Mouse (Mus musculus): ENCODE results near the gene Mpv17l2.
A peak's percentile ranks its signal among the peaks of the same experiment; 100 is the strongest.

The Mpv17l2 gene

GRCm38 (mm10) chr8:70750128-70750680 is 10.5 kb downstream of the Mpv17l2 start:
- DNase-seq (ENCODE audit: low read depth, low spot score), result no peak

- DNase-seq (ENCODE audit: low read depth, low spot score), result no peak
Measured at GRCm38 (mm10) chr8:70749097-70749674, 11.6 kb downstream of the Mpv17l2 start.

GRCm38 (mm10) chr8:70748246-70749096 is 12.3 kb downstream of the Mpv17l2 start:
- DNase-seq (ENCODE audit: low read depth, low spot score), result no peak

GRCm38 (mm10) chr8:70747211-70747890 is 13.4 kb downstream of the Mpv17l2 start:
- no peak for DNase-seq (ENCODE audit: low read depth, low spot score)

GRCm38 (mm10) chr8:70746676-70747075 is 14.1 kb downstream of the Mpv17l2 start:
- no peak for DNase-seq (ENCODE audit: low read depth, low spot score)

- no peak for DNase-seq (ENCODE audit: low read depth, low spot score)
Measured at GRCm38 (mm10) chr8:70745691-70746220, 15.0 kb downstream of the Mpv17l2 start.

- no peak for DNase-seq (ENCODE audit: low read depth, low spot score)
Measured at GRCm38 (mm10) chr8:70744806-70745205, 15.9 kb downstream of the Mpv17l2 start.

- no peak for DNase-seq (ENCODE audit: low read depth, low spot score)
Measured at GRCm38 (mm10) chr8:70743656-70744590, 16.8 kb downstream of the Mpv17l2 start.

- no peak for DNase-seq (ENCODE audit: low read depth, low spot score)
Measured at GRCm38 (mm10) chr8:70742981-70743655, 17.6 kb downstream of the Mpv17l2 start.

GRCm38 (mm10) chr8:70742176-70742575 is 18.6 kb downstream of the Mpv17l2 start:
- DNase-seq (ENCODE audit: low read depth, low spot score), result no peak

GRCm38 (mm10) chr8:70741661-70742060 is 19.1 kb downstream of the Mpv17l2 start:
- DNase-seq (ENCODE audit: low read depth, low spot score), result no peak

- DNase-seq (ENCODE audit: low read depth, low spot score), result no peak
Measured at GRCm38 (mm10) chr8:70738211-70738610, 22.5 kb downstream of the Mpv17l2 start.

GRCm38 (mm10) chr8:70737705-70738104 is 23.0 kb downstream of the Mpv17l2 start:
- no peak for DNase-seq (ENCODE audit: low read depth, low spot score)

GRCm38 (mm10) chr8:70730956-70731355 is 29.8 kb downstream of the Mpv17l2 start:
- DNase-seq (ENCODE audit: low read depth, low spot score), result no peak

- peak; percentile 21 for DNase-seq (ENCODE audit: low read depth, low spot score)
Measured at GRCm38 (mm10) chr8:70729808-70730475, 30.8 kb downstream of the Mpv17l2 start.

- DNase-seq (ENCODE audit: low read depth, low spot score), result no peak
Measured at GRCm38 (mm10) chr8:70726721-70727120, 34.0 kb downstream of the Mpv17l2 start.

- no peak for DNase-seq (ENCODE audit: low read depth, low spot score)
Measured at GRCm38 (mm10) chr8:70725792-70726447, 34.8 kb downstream of the Mpv17l2 start.

GRCm38 (mm10) chr8:70724216-70724615 is 36.5 kb downstream of the Mpv17l2 start:
- no peak for DNase-seq (ENCODE audit: low read depth, low spot score)

Measured in forelimb bud, embryonic 11.5 days (tissue).